Comparison of ENCODE assay signal across 9 mouse cellular contexts in the genomic region with DNA sequence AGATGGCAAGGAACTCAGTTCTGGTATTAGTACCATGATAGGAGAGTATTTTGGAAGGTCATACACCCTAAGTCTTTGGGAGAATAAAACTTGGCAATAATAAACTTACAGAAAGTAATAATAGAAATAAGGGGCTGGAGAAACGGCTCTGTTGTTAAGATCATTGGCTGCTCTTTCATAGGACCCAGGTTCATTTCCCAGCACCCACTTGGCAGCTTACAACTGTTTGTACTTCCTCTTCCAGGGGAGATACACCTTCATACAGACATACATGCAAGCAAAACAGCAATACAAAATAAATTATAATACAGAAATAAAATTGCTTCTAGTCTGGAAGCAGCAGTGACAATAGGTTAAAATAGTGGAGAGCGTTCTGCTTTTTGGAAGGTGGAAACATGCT. TPM values are rescaled to one million over a fixed set of nuclear protein-coding genes. Genes with fewer than 3 reads are reported as not detected.
DNase-seq lines count a peak whose midpoint lies in the region; ATAC-seq and TF ChIP-seq lines count a peak whose summit lies in the region.
"Had no signal": no experiment of that assay in that cellular context is flagged by ENCODE, and none has a peak within 500 bp of the region (broad histone marks: within the 10 kb centered on the region; RNA-seq: fewer than 3 reads in every experiment).

No protein-coding gene starts in this region.

- no peaks in the 10 kb centered on the region for H3K9me3 ChIP-seq in liver, embryonic 12.5 days (replicated peaks)
- no peaks in the 10 kb centered on the region for H3K9me3 ChIP-seq in liver, postnatal 0 days (ENCODE audit: low read length)
- H3K9me3 ChIP-seq in forebrain, embryonic 11.5 days (ENCODE audit: control insufficient read depth, low read length): no peaks in the 10 kb centered on the region
- no peaks in the 10 kb centered on the region for H3K9me3 ChIP-seq in limb, embryonic 10.5 days (replicated peaks)
- H3K9me3 ChIP-seq in neural tube, embryonic 14.5 days (ENCODE audit: control insufficient read depth, low read length): no peaks in the 10 kb centered on the region

- peak overlapping the region; percentile 96; the same call in 1 of the 2 replicates for H3K4me2 ChIP-seq in liver, embryonic 12.5 days
- H3K4me2 ChIP-seq in liver, postnatal 0 days (ENCODE audit: low read depth, low read length): no peak overlapping the region
- H3K4me2 ChIP-seq in forebrain, embryonic 11.5 days (ENCODE audit: low read depth, low read length, severe bottlenecking): peak overlapping the region; percentile 65
- peak overlapping the region; percentile 47 for H3K4me2 ChIP-seq in neural tube, embryonic 14.5 days (ENCODE audit: low read depth, low read length)

- H3K9ac ChIP-seq in liver, embryonic 12.5 days: no peak overlapping the region
- H3K9ac ChIP-seq in liver, postnatal 0 days (replicated peaks): no peak overlapping the region
- H3K9ac ChIP-seq in forebrain, embryonic 11.5 days (ENCODE audit: low read length): peak overlapping the region; percentile 98; the same call in 1 of the 2 replicates
- no peak overlapping the region for H3K9ac ChIP-seq in neural tube, embryonic 14.5 days (replicated peaks; ENCODE audit: low read depth, low read length)

- no peak for TF ChIP-seq EP300 in liver, postnatal 0 days (IDR thresholded peaks at IDR 0.05; ENCODE audit: low read depth)

- DNase-seq in liver, postnatal 0 days: no peak
- no peak for DNase-seq in forebrain, embryonic 11.5 days (ENCODE audit: low spot score)
- no peak for DNase-seq in limb, embryonic 10.5 days (ENCODE audit: low spot score)
- no peak for DNase-seq in urinary bladder, postnatal 25 days (ENCODE audit: low spot score)
- DNase-seq in cerebellum, postnatal 36 days: no peak
- DNase-seq: layer of hippocampus, postnatal 36 days had no signal

- no peaks in the 10 kb centered on the region for H3K36me3 ChIP-seq in liver, embryonic 12.5 days
- no peaks in the 10 kb centered on the region for H3K36me3 ChIP-seq in liver, postnatal 0 days (replicated peaks; ENCODE audit: insufficient read depth, low read length)
- no peaks in the 10 kb centered on the region for H3K36me3 ChIP-seq in forebrain, embryonic 11.5 days (ENCODE audit: control insufficient read depth, insufficient read depth, low read length)
- peaks cover 40% of the 10 kb centered on the region for H3K36me3 ChIP-seq in limb, embryonic 10.5 days
- H3K36me3 ChIP-seq in neural tube, embryonic 14.5 days (ENCODE audit: control insufficient read depth, insufficient read depth, low read length): no peaks in the 10 kb centered on the region

- no peak for ATAC-seq in liver, embryonic 12.5 days
- ATAC-seq in liver, postnatal 0 days: no peak
- no peak for ATAC-seq in forebrain, embryonic 11.5 days (replicated peaks; ENCODE audit: low FRiP score)
- ATAC-seq in neural tube, embryonic 14.5 days (ENCODE audit: low read depth): no peak
- ATAC-seq in cerebellum, adult (ENCODE audit: insufficient number of reproducible peaks, low FRiP score, low TSS enrichment): no peak

- H3K4me1 ChIP-seq in liver, embryonic 12.5 days: peaks cover 24% of the 10 kb centered on the region
- H3K4me1 ChIP-seq in liver, postnatal 0 days (ENCODE audit: insufficient read depth): peaks cover 11% of the 10 kb centered on the region
- no peaks in the 10 kb centered on the region for H3K4me1 ChIP-seq in forebrain, embryonic 11.5 days (replicated peaks; ENCODE audit: control insufficient read depth, insufficient read depth, low read length)
- H3K4me1 ChIP-seq in limb, embryonic 10.5 days: peaks cover 11% of the 10 kb centered on the region
- H3K4me1 ChIP-seq in neural tube, embryonic 14.5 days (ENCODE audit: control insufficient read depth, insufficient read depth, low read length): peaks cover 15% of the 10 kb centered on the region

- WGBS in liver, embryonic 12.5 days (ENCODE audit: insufficient replicate concordance): 80% methylated on average over 2 of the region's 2 CpGs
- 85% methylated on average over 2 of the region's 2 CpGs for WGBS in liver, postnatal 0 days (ENCODE audit: insufficient replicate concordance)
- 83% methylated on average over 2 of the region's 2 CpGs for WGBS in forebrain, embryonic 11.5 days
- WGBS in limb, embryonic 10.5 days: 85% methylated on average over 2 of the region's 2 CpGs
- 72% methylated on average over 2 of the region's 2 CpGs for WGBS in neural tube, embryonic 14.5 days

- no peak overlapping the region for H3K27ac ChIP-seq in liver, embryonic 12.5 days
- H3K27ac ChIP-seq in liver, postnatal 0 days (ENCODE audit: low read depth): no peak overlapping the region
- H3K27ac ChIP-seq in forebrain, embryonic 11.5 days (ENCODE audit: low read depth, low read length): no peak overlapping the region
- no peak overlapping the region for H3K27ac ChIP-seq in limb, embryonic 10.5 days
- no peak overlapping the region for H3K27ac ChIP-seq in neural tube, embryonic 14.5 days (ENCODE audit: low read depth, low read length)

- H3K27me3 ChIP-seq in liver, embryonic 12.5 days (replicated peaks): no peaks in the 10 kb centered on the region
- H3K27me3 ChIP-seq in liver, postnatal 0 days (ENCODE audit: insufficient read depth, low read length): no peaks in the 10 kb centered on the region
- H3K27me3 ChIP-seq in forebrain, embryonic 11.5 days (ENCODE audit: control insufficient read depth, insufficient read depth, low read length): no peaks in the 10 kb centered on the region
- H3K27me3 ChIP-seq in limb, embryonic 10.5 days (ENCODE audit: low read depth, poor library complexity, severe bottlenecking): no peaks in the 10 kb centered on the region
- no peaks in the 10 kb centered on the region for H3K27me3 ChIP-seq in neural tube, embryonic 14.5 days (ENCODE audit: control insufficient read depth, insufficient read depth, low read length)

- peak overlapping the region; percentile 77; the same call in 1 of the 2 replicates for H3K4me3 ChIP-seq in liver, embryonic 12.5 days
- no peak overlapping the region for H3K4me3 ChIP-seq in liver, postnatal 0 days (ENCODE audit: low read depth, low read length)
- peak overlapping the region; percentile 84 for H3K4me3 ChIP-seq in forebrain, embryonic 11.5 days (ENCODE audit: low read depth, low read length)
- H3K4me3 ChIP-seq in limb, embryonic 10.5 days: peak overlapping the region; percentile 90
- H3K4me3 ChIP-seq in neural tube, embryonic 14.5 days (ENCODE audit: low read depth, low read length): peak overlapping the region; percentile 86

- TF ChIP-seq CTCF in liver, postnatal 0 days (IDR thresholded peaks at IDR 0.05; ENCODE audit: low read depth): no peak

RNA-seq across cellular contexts. Expression of a gene that starts 2.6 kb away (rescaled TPM):
- 6.3 and 7.3 TPM in 2 replicates for polyA plus RNA-seq in liver, embryonic 12.5 days (2016; fragmentation: Nextera tagmentation; extraction: Ambion mirVana)
- polyA plus RNA-seq in liver, postnatal 0 days (2015; fragmentation: Nextera tagmentation; extraction: Ambion mirVana): 2.7 and 4.3 TPM in 2 replicates
- polyA plus RNA-seq in forebrain, embryonic 11.5 days (2014; fragmentation: Nextera tagmentation; extraction: Ambion mirVana): 31.7 and 33.5 TPM in 2 replicates
- 30.6 and 31.7 TPM in 2 replicates for polyA plus RNA-seq in limb, embryonic 10.5 days (2016; fragmentation: Nextera tagmentation; extraction: Ambion mirVana)
- polyA plus RNA-seq in neural tube, embryonic 14.5 days (2014; fragmentation: Nextera tagmentation; extraction: Ambion mirVana): 28.8 and 35.5 TPM in 2 replicates
